Mouse (Mus musculus) heart, postnatal 0 days (tissue): ENCODE measurements at regions not wholly inside any gene's neighbourhood (a gene's known extent, or its start where the extent isn't known, plus 50 kb on each side); places are given as distances from the start of the nearest gene placed in this dataset.

Experiments used
- CTCF ChIP-seq: IDR thresholded peaks from 2 replicates; pipeline ENCODE4 v1.5.1; 2016; ENCODE audit warnings: antibody characterized with exemption, control low read depth, low read depth
- EP300 ChIP-seq: IDR thresholded peaks from 2 replicates; pipeline ENCODE4 v1.6.1; 2016; ENCODE audit warnings: antibody characterized with exemption, low read depth

GRCm38 (mm10) chr3:120729671-120730070, 441.8 kb downstream of the Rwdd3 start:
- TF ChIP-seq CTCF (no peak), EP300 (no peak)
